In genomic region chr3:96635906-96636305, GRCm38 (mm10) we compare ENCODE assay signal across 8 mouse cellular contexts. TPM values are rescaled to one million over a fixed set of nuclear protein-coding genes. Genes with fewer than 3 reads are reported as not detected.
DNase-seq lines count a peak whose midpoint lies in the region; ATAC-seq and TF ChIP-seq lines count a peak whose summit lies in the region.

No protein-coding gene starts in this region.

- ATAC-seq in heart, embryonic 14.5 days (ENCODE audit: insufficient number of reproducible peaks, insufficient read depth, low FRiP score, low read depth) = no peak
- ATAC-seq in G1E (ENCODE audit: extremely low read depth, insufficient number of reproducible peaks, low FRiP score, poor library complexity, severe bottlenecking) = no peak
- no peak; the same call in 1 of the 2 replicates for ATAC-seq in forebrain, embryonic 14.5 days

- TF ChIP-seq CTCF in G1E (IDR thresholded peaks at IDR 0.05; ENCODE audit: low read depth, low read length) = no peak

- peak overlapping the region; percentile 89 for H3K4me2 ChIP-seq in heart, embryonic 14.5 days (ENCODE audit: low read length)
- peak overlapping the region; percentile 81 for H3K4me2 ChIP-seq in forebrain, embryonic 14.5 days (ENCODE audit: low read length)

- H3K4me1 ChIP-seq in heart, embryonic 14.5 days (ENCODE audit: control insufficient read depth in 2 of 2, insufficient read depth in 2 of 2, low read length in 2 of 2) = peaks cover 3 to 18% of the 10 kb centered on the region in 2 experiments; a peak in 3 of 4 replicates
- peaks cover 45% of the 10 kb centered on the region for H3K4me1 ChIP-seq in G1E (ENCODE audit: insufficient read depth, low read depth, low read length)
- peaks cover 13% of the 10 kb centered on the region for H3K4me1 ChIP-seq in forebrain, embryonic 14.5 days (ENCODE audit: control insufficient read depth, insufficient read depth, low read length)

- H3K79me2 ChIP-seq in macrophage (ENCODE audit: inconsistent target) = peaks cover 27% of the 10 kb centered on the region

- H3K36me3 ChIP-seq in heart, embryonic 14.5 days (ENCODE audit: control insufficient read depth, insufficient read depth, low read length) = peaks cover 68% of the 10 kb centered on the region
- H3K36me3 ChIP-seq in G1E (replicated peaks) (peaks cover 72% of the 10 kb centered on the region), macrophage (ENCODE audit: inconsistent target) (peaks cover 33% of the 10 kb centered on the region; the same call in 1 of the 2 replicates)
- H3K36me3 ChIP-seq in forebrain, embryonic 14.5 days (ENCODE audit: control insufficient read depth, insufficient read depth, low read length) = peaks cover 53% of the 10 kb centered on the region

- no peaks in the 10 kb centered on the region for H3K9me3 ChIP-seq in heart, embryonic 14.5 days (ENCODE audit: control insufficient read depth, low read length)
- no peaks in the 10 kb centered on the region for H3K9me3 ChIP-seq in G1E (replicated peaks)
- H3K9me3 ChIP-seq in forebrain, embryonic 14.5 days (replicated peaks; ENCODE audit: control insufficient read depth, low read length) = 0 out of 2 replicates have a peak, but pooled peaks cover 2% of the 10 kb centered on the region

- WGBS in heart, embryonic 14.5 days = 9% methylated on average over 15 of the region's 15 CpGs
- WGBS in forebrain, embryonic 14.5 days = 15% methylated on average over 15 of the region's 15 CpGs
- WGBS in macrophage (ENCODE audit: missing documents) = 6% methylated on average over 15 of the region's 15 CpGs

- peak overlapping the region; percentile 95 for H3K9ac ChIP-seq in heart, embryonic 14.5 days (ENCODE audit: low read length)
- H3K9ac ChIP-seq in forebrain, embryonic 14.5 days (ENCODE audit: low read length) = peak overlapping the region; percentile 89

- intact Hi-C loops in heart, postnatal 14 days (cut with DNase I) = loop anchor here (2.0 to 5.0 kb wide), 2 partner anchors 55 to 56 kb away; no protein-coding TSS in a partner anchor

- no peaks in the 10 kb centered on the region for H3K27me3 ChIP-seq in heart, embryonic 14.5 days (ENCODE audit: control insufficient read depth, insufficient read depth, low read length)
- no peaks in the 10 kb centered on the region for H3K27me3 ChIP-seq in G1E (ENCODE audit: insufficient read depth, low read length)
- no peaks in the 10 kb centered on the region for H3K27me3 ChIP-seq in forebrain, embryonic 14.5 days (replicated peaks; ENCODE audit: control insufficient read depth, insufficient read depth, low read length)

- no peak for DNase-seq in heart, postnatal 14 days
- no peak for DNase-seq in G1E (ENCODE audit: low spot score)
- no peak for DNase-seq in forebrain, embryonic 14.5 days (ENCODE audit: low spot score)
- DNase-seq in adrenal gland, postnatal 10 days = no peak
- no peak for DNase-seq in spleen, adult 18-20 months
- no peak for DNase-seq in kidney, adult 18-20 months

- H3K4me3 ChIP-seq in heart, embryonic 14.5 days (ENCODE audit: control insufficient read depth in 1 of 2, insufficient read depth in 1 of 2, low read depth in 1 of 2, low read length in 2 of 2) = peak overlapping the region; percentile 79 to 86
- H3K4me3 ChIP-seq in G1E (ENCODE audit: low read depth, low read length) (peak overlapping the region; percentile 88), macrophage (ENCODE audit: inconsistent target) (peak overlapping the region; percentile 86)
- peak overlapping the region; percentile 66 for H3K4me3 ChIP-seq in forebrain, embryonic 14.5 days (ENCODE audit: low read depth, low read length)

- H3K27ac ChIP-seq in heart, embryonic 14.5 days (replicated peaks in 1 of 2; ENCODE audit: control insufficient read depth in 1 of 2, insufficient read depth in 1 of 2, low read depth in 2 of 2, low read length in 2 of 2) = peak overlapping the region in 1 of 2 experiments; percentile 82; a peak in 2 of 4 replicates
- peak overlapping the region; percentile 70; the same call in 1 of the 2 replicates for H3K27ac ChIP-seq in forebrain, embryonic 14.5 days (ENCODE audit: low read depth, low read length)
- peak overlapping the region; percentile 36; the same call in 1 of the 2 replicates for H3K27ac ChIP-seq in macrophage

RNA-seq across cellular contexts. Expression of gene Gm42957, which starts 0.6 kb away (rescaled TPM):
- 0.07 and 0.20 TPM in 2 replicates for polyA plus RNA-seq in heart, embryonic 14.5 days (2014; fragmentation: Nextera tagmentation; extraction: Ambion mirVana)
- total RNA-seq in heart, postnatal 14 days (2021) = under 1 TPM in 1 of 2 experiments, not detected in 1; 0.17 TPM
- 0.34 and 1.7 TPM in 2 replicates for total RNA-seq in G1E (2014; fragmentation: Nextera tagmentation)
- 0.11 and 0.17 TPM in 2 replicates for total RNA-seq in G1E (2017)
- polyA plus RNA-seq in G1E (2012) = 0.06 and 0.09 TPM in 2 replicates
- 0.13 and 0.14 TPM in 2 replicates for polyA plus RNA-seq in forebrain, embryonic 14.5 days (2014; fragmentation: Nextera tagmentation; extraction: Ambion mirVana)
- total RNA-seq in macrophage (2018; cell fraction: chromatin; rRNA removed) = 1 to 10 TPM in 3 of 26 experiments, under 1 TPM in 19, not detected in 4; 0.20 to 1.8 (median 0.65) TPM
- total RNA-seq in macrophage (2018; cell fraction: cytosol; rRNA removed) = under 1 TPM in 3 of 26 experiments, not detected in 23; 0.06 to 0.07 (median 0.06) TPM
- total RNA-seq in macrophage (2018; cell fraction: nucleus; rRNA removed) = 1 to 10 TPM in 1 of 26 experiments, under 1 TPM in 15, not detected in 10; 0.12 to 1.1 (median 0.29) TPM
- not detected in 3 replicates for polyA plus RNA-seq in macrophage (2018)
- under 1 TPM; 0.24 to 0.33 TPM for total RNA-seq in adrenal gland, postnatal 10 days (2021)

RNA-seq across cellular contexts. Expression of gene Pex11b, which starts 0.7 kb away (rescaled TPM):
- 40.5 and 43.4 TPM in 2 replicates for polyA plus RNA-seq in heart, embryonic 14.5 days (2014; fragmentation: Nextera tagmentation; extraction: Ambion mirVana)
- 10 to 100 TPM; 30.5 to 30.7 TPM for total RNA-seq in heart, postnatal 14 days (2021)
- total RNA-seq in G1E (2014; fragmentation: Nextera tagmentation) = 49.1 and 63.0 TPM in 2 replicates
- 23.8 and 32.2 TPM in 2 replicates for total RNA-seq in G1E (2017)
- 4.2 and 4.3 TPM in 2 replicates for polyA plus RNA-seq in G1E (2012)
- polyA plus RNA-seq in forebrain, embryonic 14.5 days (2014; fragmentation: Nextera tagmentation; extraction: Ambion mirVana) = 56.6 and 64.4 TPM in 2 replicates
- total RNA-seq in macrophage (2018; cell fraction: chromatin; rRNA removed) = 10 to 100 TPM in 19 of 26 experiments, 1 to 10 TPM in 7; 4.5 to 36.5 (median 14.1) TPM
- 10 to 100 TPM; 11.3 to 28.9 (median 22.5) TPM for total RNA-seq in macrophage (2018; cell fraction: cytosol; rRNA removed)
- 10 to 100 TPM in 23 of 26 experiments, 1 to 10 TPM in 3; 6.8 to 32.8 (median 14.4) TPM for total RNA-seq in macrophage (2018; cell fraction: nucleus; rRNA removed)
- 17.2 to 29.8 TPM (median 26.2 TPM) in 3 replicates for polyA plus RNA-seq in macrophage (2018)
- 10 to 100 TPM; 46.7 to 48.4 TPM for total RNA-seq in adrenal gland, postnatal 10 days (2021)

RNA-seq across cellular contexts. Expression of gene Rbm8a, which starts 6.2 kb away (rescaled TPM):
- 90.0 and 91.7 TPM in 2 replicates for polyA plus RNA-seq in heart, embryonic 14.5 days (2014; fragmentation: Nextera tagmentation; extraction: Ambion mirVana)
- 10 to 100 TPM; 37.9 to 40.5 TPM for total RNA-seq in heart, postnatal 14 days (2021)
- total RNA-seq in G1E (2014; fragmentation: Nextera tagmentation) (47.6 and 56.5 TPM in 2 replicates), G1E (2017) (40.1 and 47.4 TPM in 2 replicates)
- polyA plus RNA-seq in G1E (2012) (59.2 and 115 TPM in 2 replicates), macrophage (2018) (28.6 to 43.9 TPM (median 42.7 TPM) in 3 replicates)
- 132 and 136 TPM in 2 replicates for polyA plus RNA-seq in forebrain, embryonic 14.5 days (2014; fragmentation: Nextera tagmentation; extraction: Ambion mirVana)
- total RNA-seq in macrophage (2018; cell fraction: chromatin; rRNA removed) = 10 to 100 TPM; 18.1 to 54.0 (median 37.5) TPM
- total RNA-seq in macrophage (2018; cell fraction: cytosol; rRNA removed) = 10 to 100 TPM; 27.5 to 47.8 (median 37.7) TPM
- 10 to 100 TPM; 18.8 to 46.3 (median 32.6) TPM for total RNA-seq in macrophage (2018; cell fraction: nucleus; rRNA removed)
- total RNA-seq in adrenal gland, postnatal 10 days (2021) = 10 to 100 TPM; 68.8 to 72.9 TPM

RNA-seq across cellular contexts. Expression of gene Itga10, which starts 9.5 kb away (rescaled TPM):
- 1.3 TPM in 2 replicates for polyA plus RNA-seq in heart, embryonic 14.5 days (2014; fragmentation: Nextera tagmentation; extraction: Ambion mirVana)
- total RNA-seq in heart, postnatal 14 days (2021) = 1 to 10 TPM in 1 of 2 experiments, under 1 TPM in 1; 0.85 to 1.2 TPM
- 2.2 and 8.3 TPM in 2 replicates for total RNA-seq in G1E (2014; fragmentation: Nextera tagmentation)
- 0.29 and 0.33 TPM in 2 replicates for total RNA-seq in G1E (2017)
- 0.10 and 0.20 TPM in 2 replicates for polyA plus RNA-seq in G1E (2012)
- polyA plus RNA-seq in forebrain, embryonic 14.5 days (2014; fragmentation: Nextera tagmentation; extraction: Ambion mirVana) = 0.38 and 0.39 TPM in 2 replicates
- 1 to 10 TPM in 25 of 26 experiments, under 1 TPM in 1; 0.80 to 7.8 (median 4.6) TPM for total RNA-seq in macrophage (2018; cell fraction: chromatin; rRNA removed)
- total RNA-seq in macrophage (2018; cell fraction: cytosol; rRNA removed) = under 1 TPM; 0.03 to 0.42 (median 0.12) TPM
- total RNA-seq in macrophage (2018; cell fraction: nucleus; rRNA removed) = 1 to 10 TPM in 23 of 26 experiments, under 1 TPM in 3; 0.52 to 4.5 (median 1.5) TPM
- polyA plus RNA-seq in macrophage (2018) = 0.10 to 0.32 TPM (median 0.29 TPM) in 3 replicates
- total RNA-seq in adrenal gland, postnatal 10 days (2021) = 1 to 10 TPM; 1.8 to 2.0 TPM

RNA-seq across cellular contexts. Expression of gene Ankrd35, which starts 34.0 kb away (rescaled TPM):
- 0.09 and 0.23 TPM in 2 replicates for polyA plus RNA-seq in heart, embryonic 14.5 days (2014; fragmentation: Nextera tagmentation; extraction: Ambion mirVana)
- under 1 TPM; 0.84 to 0.93 TPM for total RNA-seq in heart, postnatal 14 days (2021)
- not detected in 2 replicates for total RNA-seq in G1E (2014; fragmentation: Nextera tagmentation)
- 0.06 TPM in 1 of 2 replicates, not detected in the other for total RNA-seq in G1E (2017)
- polyA plus RNA-seq in G1E (2012) = not detected in 2 replicates
- 1.1 and 1.9 TPM in 2 replicates for polyA plus RNA-seq in forebrain, embryonic 14.5 days (2014; fragmentation: Nextera tagmentation; extraction: Ambion mirVana)
- total RNA-seq in macrophage (2018; cell fraction: chromatin; rRNA removed) = 1 to 10 TPM in 5 of 26 experiments, under 1 TPM in 11, not detected in 10; 0.17 to 4.4 (median 0.39) TPM
- total RNA-seq in macrophage (2018; cell fraction: cytosol; rRNA removed) = under 1 TPM in 12 of 26 experiments, not detected in 14; 0.03 to 0.48 (median 0.05) TPM
- 1 to 10 TPM in 4 of 26 experiments, under 1 TPM in 6, not detected in 16; 0.11 to 1.7 (median 0.52) TPM for total RNA-seq in macrophage (2018; cell fraction: nucleus; rRNA removed)
- polyA plus RNA-seq in macrophage (2018) = 0.03 to 0.07 TPM in 2 of 3 replicates, not detected in the other
- total RNA-seq in adrenal gland, postnatal 10 days (2021) = 1 to 10 TPM; 1.5 to 1.9 TPM
